ENCODE assay signal across 8 mouse cellular contexts in the genomic region with DNA sequence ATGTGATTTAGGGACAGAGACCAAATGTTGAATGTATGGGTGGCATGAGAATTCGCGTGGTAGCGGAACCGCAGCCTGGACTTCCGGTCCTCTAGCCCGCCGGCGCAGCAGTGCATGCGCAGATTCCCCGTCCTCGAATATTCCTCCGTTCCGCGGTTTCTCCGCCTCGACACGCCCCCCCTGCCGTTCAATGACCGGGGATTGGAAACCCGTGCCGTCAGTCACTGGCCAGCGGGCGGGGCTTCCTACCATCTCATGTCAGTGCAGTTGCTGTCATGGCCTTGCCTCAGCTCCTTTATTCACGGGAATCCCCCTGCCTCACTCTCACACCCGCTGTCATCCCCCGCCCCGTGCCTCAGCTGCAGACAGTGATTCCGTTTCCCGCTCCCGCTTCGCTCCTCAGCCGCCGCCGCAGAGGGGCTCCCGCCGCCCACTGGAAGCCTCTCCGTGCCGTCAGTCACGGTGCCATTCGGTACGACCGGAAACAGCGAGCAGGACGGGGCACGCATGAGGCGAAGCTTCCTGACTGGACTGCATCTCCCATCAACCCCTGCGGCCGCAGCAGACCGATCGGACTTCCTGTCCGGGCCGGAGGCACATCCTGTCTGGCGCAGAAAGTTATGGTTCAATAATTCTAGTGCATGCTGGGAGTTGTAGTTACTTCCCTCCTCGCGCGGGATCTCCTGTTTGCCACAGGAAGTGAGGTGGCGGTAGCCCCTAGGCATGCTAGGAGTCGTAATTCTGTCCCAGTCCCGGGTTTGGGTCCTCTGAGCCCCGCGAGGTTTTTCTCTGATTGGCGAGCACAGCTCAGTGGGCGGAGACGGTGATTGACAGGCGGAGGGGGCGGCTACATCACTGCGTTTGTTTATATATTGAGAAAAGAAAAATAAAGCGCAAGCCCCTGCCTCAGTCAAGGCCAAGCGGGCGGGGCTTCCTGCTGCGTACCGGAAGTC.
A peak's percentile ranks its signal among the peaks of the same experiment; 100 is the strongest.
DNase-seq lines count a peak whose midpoint lies in the region; ATAC-seq and TF ChIP-seq lines count a peak whose summit lies in the region.

No protein-coding gene starts in this region.

- dilution Hi-C loops in CH12.LX (cut with MboI; ENCODE audit: extremely low pct_ligation_motif_present, extremely low pct_unique_long_range_greater_than_20kb, low sequenced_read_pairs) = no loop called here

- TF ChIP-seq POLR2A in CH12.LX (IDR thresholded peaks at IDR 0.05; ENCODE audit: low read depth, low read length) = peak; percentile 83

- TF ChIP-seq RAD21 in CH12.LX (IDR thresholded peaks at IDR 0.05; ENCODE audit: low read depth, low read length) = no peak

- TF ChIP-seq CTCF in CH12.LX (conservative IDR thresholded peaks at IDR 0.05 in 1 of 2, IDR thresholded peaks at IDR 0.05 in 1 of 2; ENCODE audit: low read depth in 2 of 2, low read length in 2 of 2) = no peak

- TF ChIP-seq EP300 in CH12.LX (IDR thresholded peaks at IDR 0.05; ENCODE audit: low read length) = no peak

- peak overlapping the region; percentile 69 to 85 (median 77) for H3K4me3 ChIP-seq in CH12.LX (replicated peaks in 1 of 3; ENCODE audit: low read depth in 2 of 3, low read length in 2 of 3, poor library complexity in 1 of 3)
- peak overlapping the region; percentile 61 for H3K4me3 ChIP-seq in forebrain, embryonic 11.5 days (ENCODE audit: low read depth, low read length)
- H3K4me3 ChIP-seq in heart, embryonic 16.5 days (ENCODE audit: low read length) = peak overlapping the region; percentile 84
- H3K4me3 ChIP-seq in liver, embryonic 15.5 days (replicated peaks) = peak overlapping the region; percentile 76
- peak overlapping the region; percentile 56 for H3K4me3 ChIP-seq in neural tube, embryonic 12.5 days

- no peaks in the 10 kb centered on the region for H3K4me1 ChIP-seq in CH12.LX (ENCODE audit: control insufficient read depth in 1 of 2, insufficient read depth in 2 of 2)
- H3K4me1 ChIP-seq in forebrain, embryonic 11.5 days (replicated peaks; ENCODE audit: control insufficient read depth, insufficient read depth, low read length) = no peaks in the 10 kb centered on the region
- H3K4me1 ChIP-seq in heart, embryonic 16.5 days (ENCODE audit: control insufficient read depth, insufficient read depth, low read length) = peaks cover 3% of the 10 kb centered on the region; the same call in 1 of the 2 replicates
- H3K4me1 ChIP-seq in liver, embryonic 15.5 days (replicated peaks) = peaks cover 17% of the 10 kb centered on the region
- peaks cover 7% of the 10 kb centered on the region; the same call in 1 of the 2 replicates for H3K4me1 ChIP-seq in neural tube, embryonic 12.5 days

- H3K9me3 ChIP-seq in CH12.LX (replicated peaks; ENCODE audit: low read length) = peaks cover 6% of the 10 kb centered on the region
- peaks cover 2% of the 10 kb centered on the region; the same call in 1 of the 2 replicates for H3K9me3 ChIP-seq in forebrain, embryonic 11.5 days (ENCODE audit: control insufficient read depth, low read length)
- H3K9me3 ChIP-seq in heart, embryonic 16.5 days (replicated peaks; ENCODE audit: control insufficient read depth, low read length) = peaks cover 13% of the 10 kb centered on the region
- H3K9me3 ChIP-seq in liver, embryonic 15.5 days (replicated peaks) = 0 out of 2 replicates have a peak, but pooled peaks cover 5% of the 10 kb centered on the region
- no peaks in the 10 kb centered on the region; the same call in 1 of the 2 replicates for H3K9me3 ChIP-seq in neural tube, embryonic 12.5 days

- WGBS in forebrain, embryonic 11.5 days = under 1% methylated on average over 72 of the region's 72 CpGs
- WGBS in heart, embryonic 16.5 days = under 1% methylated on average over 72 of the region's 72 CpGs
- under 1% methylated on average over 72 of the region's 72 CpGs for WGBS in liver, embryonic 15.5 days (ENCODE audit: insufficient replicate concordance)
- under 1% methylated on average over 72 of the region's 72 CpGs for WGBS in neural tube, embryonic 12.5 days

- peak; percentile 98 for DNase-seq in CH12.LX (ENCODE audit: extremely low read depth)
- DNase-seq in c-Kit-positive CD71-positive TER-119-negative erythroid progenitor cells, embryonic 14.5 days (ENCODE audit: low read depth) = peak; percentile 90
- DNase-seq in forebrain, embryonic 11.5 days (ENCODE audit: low spot score) = peak; percentile 98
- peak; percentile 99 for DNase-seq in kidney, postnatal 36 days
- peak; percentile 99 for DNase-seq in telencephalon, adult 2 months (ENCODE audit: low read depth, low spot score)

- no peak overlapping the region for H3K4me2 ChIP-seq in CH12.LX (ENCODE audit: insufficient read depth, low read depth, poor library complexity, severe bottlenecking)
- H3K4me2 ChIP-seq in forebrain, embryonic 11.5 days (ENCODE audit: low read depth, low read length, severe bottlenecking) = peak overlapping the region; percentile 59
- peak overlapping the region; percentile 72 for H3K4me2 ChIP-seq in heart, embryonic 16.5 days (ENCODE audit: low read depth, low read length)
- H3K4me2 ChIP-seq in liver, embryonic 15.5 days = peak overlapping the region; percentile 94
- H3K4me2 ChIP-seq in neural tube, embryonic 12.5 days (replicated peaks) = peak overlapping the region; percentile 55

- no peaks in the 10 kb centered on the region for H3K27me3 ChIP-seq in CH12.LX (replicated peaks)
- H3K27me3 ChIP-seq in forebrain, embryonic 11.5 days (ENCODE audit: control insufficient read depth, insufficient read depth, low read length) = no peaks in the 10 kb centered on the region
- H3K27me3 ChIP-seq in heart, embryonic 16.5 days (ENCODE audit: control insufficient read depth, insufficient read depth, low read length) = no peaks in the 10 kb centered on the region
- no peaks in the 10 kb centered on the region for H3K27me3 ChIP-seq in liver, embryonic 15.5 days
- H3K27me3 ChIP-seq in neural tube, embryonic 12.5 days (replicated peaks) = no peaks in the 10 kb centered on the region

- in situ Hi-C loops in CH12.LX (cut with MboI; ENCODE audit: low pct_ligation_motif_present, low pct_unique_long_range_greater_than_20kb, low sequenced_read_pairs) = loop anchor here (5.0 kb wide), 1 partner anchor 65 kb away; the partner anchor contains the start of gene Zfp958

- peaks cover 13% of the 10 kb centered on the region for H3K79me2 ChIP-seq in CH12.LX (replicated peaks; ENCODE audit: control insufficient read depth, extremely low read depth, insufficient read depth, poor library complexity, severe bottlenecking)

- H3K9ac ChIP-seq in CH12.LX (ENCODE audit: insufficient read depth, low read depth) = peak overlapping the region; percentile 78
- H3K9ac ChIP-seq in forebrain, embryonic 11.5 days (ENCODE audit: low read length) = peak overlapping the region; percentile 76
- peak overlapping the region; percentile 78 for H3K9ac ChIP-seq in heart, embryonic 16.5 days (ENCODE audit: low read length)
- peak overlapping the region; percentile 55 for H3K9ac ChIP-seq in liver, embryonic 15.5 days
- peak overlapping the region; percentile 74 for H3K9ac ChIP-seq in neural tube, embryonic 12.5 days

- H3K27ac ChIP-seq in CH12.LX (ENCODE audit: insufficient read depth, low read depth) = peak overlapping the region; percentile 96
- peak overlapping the region; percentile 92 for H3K27ac ChIP-seq in forebrain, embryonic 11.5 days (ENCODE audit: low read depth, low read length)
- peak overlapping the region; percentile 96 for H3K27ac ChIP-seq in heart, embryonic 16.5 days (ENCODE audit: low read length)
- H3K27ac ChIP-seq in liver, embryonic 15.5 days (replicated peaks) = peak overlapping the region; percentile 92
- H3K27ac ChIP-seq in neural tube, embryonic 12.5 days = peak overlapping the region; percentile 92

- peak; percentile 92 for ATAC-seq in forebrain, embryonic 11.5 days (replicated peaks; ENCODE audit: low FRiP score)
- ATAC-seq in heart, embryonic 16.5 days (replicated peaks; ENCODE audit: extremely low read depth, insufficient read depth, low FRiP score) = peak; percentile 95
- peak; percentile 93 for ATAC-seq in liver, embryonic 15.5 days (ENCODE audit: insufficient read depth)
- ATAC-seq in neural tube, embryonic 12.5 days (ENCODE audit: low FRiP score, low read depth) = peak; percentile 95

- no peaks in the 10 kb centered on the region for H3K36me3 ChIP-seq in CH12.LX (replicated peaks in 1 of 2; ENCODE audit: control insufficient read depth in 1 of 2, insufficient read depth in 1 of 2, low read length in 1 of 2)
- no peaks in the 10 kb centered on the region for H3K36me3 ChIP-seq in forebrain, embryonic 11.5 days (ENCODE audit: control insufficient read depth, insufficient read depth, low read length)
- no peaks in the 10 kb centered on the region for H3K36me3 ChIP-seq in heart, embryonic 16.5 days (ENCODE audit: control insufficient read depth, insufficient read depth)
- H3K36me3 ChIP-seq in liver, embryonic 15.5 days (replicated peaks) = no peaks in the 10 kb centered on the region
- H3K36me3 ChIP-seq in neural tube, embryonic 12.5 days = no peaks in the 10 kb centered on the region

TF ChIP-seq in CH12.LX, 34 proteins besides CTCF, POLR2A, EP300 and RAD21 (continues in another document):
- TF ChIP-seq MAX (IDR thresholded peaks at IDR 0.05; ENCODE audit: low read length) (peak; percentile 74), JUN (IDR thresholded peaks at IDR 0.05; ENCODE audit: insufficient read depth, low read depth, low read length) (no peak), CHD1 (IDR thresholded peaks at IDR 0.05; ENCODE audit: low read depth, low read length) (no peak; the same call in 1 of the 2 replicates), BHLHE40 (IDR thresholded peaks at IDR 0.05; ENCODE audit: low read depth, low read length) (peak; percentile 82), TBP (conservative IDR thresholded peaks at IDR 0.05; ENCODE audit: low read depth, low read length) (peak; percentile 88), POLR2AphosphoS2 (IDR thresholded peaks at IDR 0.05; ENCODE audit: low read depth, low read length) (peak; percentile 98), ZC3H11A (IDR thresholded peaks at IDR 0.05; ENCODE audit: low read depth, low read length) (no peak), MAFK (IDR thresholded peaks at IDR 0.05; ENCODE audit: insufficient replicate concordance, low read length) (no peak), ZMIZ1 (IDR thresholded peaks at IDR 0.05; ENCODE audit: low read depth, low read length) (peak; percentile 83), RCOR1 (conservative IDR thresholded peaks at IDR 0.05; ENCODE audit: low read depth, low read length) (no peak; the same call in 1 of the 2 replicates), MEF2A (IDR thresholded peaks at IDR 0.05; ENCODE audit: borderline replicate concordance, low read depth, low read length) (peak; percentile 55; the same call in 1 of the 2 replicates), USF2 (conservative IDR thresholded peaks at IDR 0.05; ENCODE audit: low read depth, low read length) (no peak), NRF1 (IDR thresholded peaks at IDR 0.05; ENCODE audit: low read depth, low read length) (peak; percentile 92), UBTF (IDR thresholded peaks at IDR 0.05; ENCODE audit: low read depth, low read length) (no peak), HCFC1 (IDR thresholded peaks at IDR 0.05; ENCODE audit: low read depth, low read length) (peak; percentile 91), SIN3A (IDR thresholded peaks at IDR 0.05; ENCODE audit: low read length) (peak; percentile 75), MAZ (IDR thresholded peaks at IDR 0.05; ENCODE audit: low read depth, low read length) (peak; percentile 67)

Comparison
In these comparisons a context has a peak if more than half of its experiments do, and no peak if none do; other contexts are left out.
1. Peak in every context shown above with its lines: DNase-seq, ATAC-seq, H3K4me3 ChIP-seq and H3K27ac ChIP-seq.